Mouse (Mus musculus): ENCODE measurements around the gene Olfr131. TPM values are rescaled to one million over a fixed set of nuclear protein-coding genes. Genes with fewer than 3 reads are reported as not detected.

The Olfr131 gene
- not detected in 2 replicates for polyA plus RNA-seq (2012; rRNA removed)

DNA sequence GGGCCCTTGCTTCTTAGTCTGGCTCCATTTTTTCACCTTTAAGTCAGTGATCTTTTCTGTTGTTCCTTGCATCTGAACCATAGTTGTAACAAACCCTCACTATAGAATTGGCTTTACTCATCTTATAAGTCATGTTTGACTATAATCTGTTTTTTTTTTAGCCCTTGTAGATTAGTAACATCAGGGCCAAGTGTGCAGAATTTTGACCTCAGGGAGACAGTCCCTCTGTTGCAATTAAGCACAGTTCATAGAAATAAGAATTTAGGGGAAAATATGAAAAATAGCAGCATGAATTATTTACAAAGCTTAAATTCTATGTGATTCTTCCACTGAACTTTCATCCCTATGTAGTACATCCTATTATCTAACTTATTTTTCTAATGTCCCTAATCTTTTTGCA lies at the start of gene Olfr131:
Gene Olfr131, minus strand, starts transcription at position 101 of the 400 bp plus-strand sequence.

GRCm38 (mm10) chr17:38134426-38134825 lies 45.9 kb upstream of the Olfr131 start, which contains the start of gene Olfr132:
Gene Olfr132 (minus strand): TSS chr17:38134526.

DNA sequence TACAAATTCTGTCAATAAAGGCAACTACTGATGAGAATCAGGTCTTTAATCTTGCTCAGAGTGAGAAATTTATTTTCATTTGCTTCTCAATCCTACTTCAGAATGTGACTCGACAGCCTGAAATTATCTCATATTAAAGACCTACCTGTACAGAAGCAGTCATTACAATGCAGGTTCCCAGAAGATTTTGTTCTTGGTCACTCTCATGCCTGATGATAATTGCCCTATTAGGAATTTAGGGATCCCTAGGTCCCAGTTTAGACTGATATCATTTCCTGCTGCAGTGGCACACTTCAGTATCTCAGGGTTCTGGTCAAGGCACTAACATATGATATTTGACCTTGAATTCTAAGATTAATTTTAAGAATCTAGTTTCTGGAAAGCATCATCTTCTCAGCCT lies 24.9 kb downstream of the Olfr131 start, which contains the start of gene Olfr130:
Gene Olfr130, plus strand, starts transcription at position 301 of the 400 bp plus-strand sequence.

DNA sequence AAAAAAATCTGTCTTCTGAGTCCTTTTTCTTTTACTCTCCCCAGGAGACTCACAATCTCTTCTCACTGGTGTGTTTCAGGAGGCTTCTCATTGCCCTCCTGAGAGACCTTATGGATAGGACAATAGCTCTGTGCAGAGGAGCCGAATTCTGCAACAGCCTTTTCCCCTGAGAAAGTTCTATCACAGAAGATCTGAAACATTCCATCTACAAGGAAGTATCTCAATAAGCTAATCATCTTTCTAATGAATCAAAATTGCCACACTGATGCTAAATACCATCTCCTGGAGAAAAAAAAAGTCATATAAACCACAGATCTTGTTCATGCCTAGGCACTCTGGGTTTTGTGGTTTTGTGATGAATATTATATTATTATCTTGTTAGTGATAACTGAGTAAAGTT lies 28.5 kb downstream of the Olfr131 start, which contains the start of gene Olfr129:
Gene Olfr129, minus strand, starts transcription at position 101 of the 400 bp plus-strand sequence.

Other genes starting within 250 kb of the Olfr131 start
- not detected in 2 replicates for gene Olfr126, start 241.2 kb downstream of the Olfr131 start, polyA plus RNA-seq (2012; rRNA removed)
- gene Olfr127, start 188.3 kb downstream of the Olfr131 start, polyA plus RNA-seq (2012; rRNA removed): not detected in 2 replicates
- gene Olfr128, start 168.1 kb downstream of the Olfr131 start, polyA plus RNA-seq (2012; rRNA removed): not detected in 2 replicates
- gene Olfr761, start 135.6 kb downstream of the Olfr131 start, polyA plus RNA-seq (2012; rRNA removed): not detected in 2 replicates
- not detected in 2 replicates for gene Olfr129, start 28.6 kb downstream of the Olfr131 start, polyA plus RNA-seq (2012; rRNA removed)
- not detected in 2 replicates for gene Olfr130, start 24.8 kb downstream of the Olfr131 start, polyA plus RNA-seq (2012; rRNA removed)
- gene Olfr132, start 45.8 kb upstream of the Olfr131 start, polyA plus RNA-seq (2012; rRNA removed): not detected in 2 replicates
- not detected in 2 replicates for gene Olfr133, start 56.6 kb upstream of the Olfr131 start, polyA plus RNA-seq (2012; rRNA removed)
- gene Olfr134, start 82.7 kb upstream of the Olfr131 start, polyA plus RNA-seq (2012; rRNA removed): not detected in 2 replicates
- gene Olfr135, start 115.6 kb upstream of the Olfr131 start, polyA plus RNA-seq (2012; rRNA removed): not detected in 2 replicates
- not detected in 2 replicates for gene Olfr138, start 172.3 kb upstream of the Olfr131 start, polyA plus RNA-seq (2012; rRNA removed)
- gene Olfr137, start 218.9 kb upstream of the Olfr131 start, polyA plus RNA-seq (2012; rRNA removed): not detected in 2 replicates
- gene Olfr136, start 241.1 kb upstream of the Olfr131 start, polyA plus RNA-seq (2012; rRNA removed): not detected in 2 replicates